Mouse (Mus musculus) E14TG2a.4 (cell line): Measurements from ENCODE around the gene Hnrnpk.

Experiments used
- H3K27me3 ChIP-seq: 2 replicates; pipeline ENCODE4 v1.6.1; 2014; ENCODE audit warnings: low read length, control low read depth; ENCODE audit not compliant: insufficient read depth
- H3K36me3 ChIP-seq: 2 replicates; pipeline ENCODE4 v1.6.1; 2014; ENCODE audit warnings: low read length, control low read depth; ENCODE audit not compliant: insufficient read depth
- H3K4me1 ChIP-seq: replicated peaks from 2 replicates; pipeline ENCODE4 v1.6.1; 2014; ENCODE audit warnings: low read depth, low read length, control low read depth
- H3K4me3 ChIP-seq: replicated peaks from 2 replicates; pipeline ENCODE4 v1.5.1; 2014; ENCODE audit warnings: mild to moderate bottlenecking, low read length
- H3K9me3 ChIP-seq: 2 replicates; pipeline ENCODE4 v1.6.1; 2014; ENCODE audit warnings: low read length, control low read depth
- CTCF ChIP-seq: conservative IDR thresholded peaks from 2 replicates; pipeline ENCODE4 v1.5.1; 2014; ENCODE audit warnings: low read length
- NANOG ChIP-seq: IDR thresholded peaks from 2 replicates; pipeline ENCODE4 v1.6.1; 2014; ENCODE audit warnings: borderline replicate concordance, low read length, mixed read lengths
- POU5F1 ChIP-seq: IDR thresholded peaks from 2 replicates; pipeline ENCODE4 v1.6.1; 2014; ENCODE audit warnings: low read length, borderline replicate concordance

Hnrnpk gene

DNA sequence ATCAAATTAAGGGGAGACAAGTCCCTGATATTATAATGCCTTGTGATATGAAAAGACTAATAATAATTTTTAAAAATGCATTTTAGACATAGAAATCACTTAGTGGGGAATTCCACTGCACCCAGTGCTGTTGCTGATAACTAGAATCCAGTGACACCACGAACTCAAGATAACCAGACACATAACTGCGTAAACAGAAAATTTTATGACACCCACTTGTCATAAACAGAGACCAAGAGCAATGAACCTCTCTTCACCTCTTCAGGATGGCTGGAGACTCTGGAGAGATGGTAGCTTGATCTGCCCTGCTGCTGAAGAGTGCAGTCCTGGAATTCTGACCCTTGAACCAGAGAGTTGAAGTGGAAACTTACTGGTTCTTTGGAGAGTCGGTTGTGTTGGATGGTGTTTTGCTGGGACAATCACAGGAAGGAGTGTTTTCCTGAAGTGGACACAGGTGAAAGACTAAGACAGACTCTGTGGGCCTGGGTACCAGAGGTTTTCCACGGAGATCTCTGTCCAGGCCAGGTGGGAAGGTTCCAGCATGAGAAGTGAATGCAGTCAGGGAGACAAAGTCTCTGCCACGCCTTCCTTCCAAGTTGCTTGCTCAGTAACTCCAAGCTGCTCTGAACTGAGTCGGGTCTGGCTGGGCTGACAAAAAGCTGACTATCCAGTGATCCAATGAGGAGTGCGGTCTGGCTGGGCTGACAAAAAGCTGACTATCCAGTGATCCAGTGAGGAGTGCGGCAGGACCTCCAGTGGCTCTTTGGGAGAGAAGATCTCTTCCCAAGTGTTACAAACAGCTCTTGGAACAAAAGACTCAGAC, 38.6 kb downstream of the Hnrnpk start:
- Histone ChIP-seq H3K4me3 (no peak overlapping the region), H3K36me3 (no peaks in the 10 kb centered on the region), H3K9me3 (no peaks in the 10 kb centered on the region), H3K27me3 (no peaks in the 10 kb centered on the region; the same call in 1 of the 2 replicates), H3K4me1 (peaks cover 28% of the 10 kb centered on the region)
- TF ChIP-seq CTCF (no peak), POU5F1 (no peak), NANOG (no peak)

DNA sequence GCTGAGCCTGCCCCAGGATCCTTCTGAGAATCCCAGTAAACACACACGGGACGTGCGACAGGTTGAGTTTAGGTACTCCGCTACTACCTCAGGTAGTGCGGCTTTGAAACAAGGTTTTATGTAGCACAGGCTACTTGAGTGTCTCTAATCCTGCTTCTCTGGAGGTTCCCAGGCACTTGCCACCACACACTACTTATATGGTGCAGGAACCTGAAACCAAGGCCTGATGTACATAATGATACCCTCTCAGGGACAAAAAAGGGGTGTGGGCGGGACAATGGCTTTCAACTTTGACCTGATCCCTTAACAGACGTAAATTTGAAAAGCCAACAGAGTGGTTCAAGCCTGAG, 43.9 kb downstream of the Hnrnpk start:
- Histone ChIP-seq H3K36me3 (no peaks in the 10 kb centered on the region), H3K4me3 (peak overlapping the region; percentile 60), H3K27me3 (peaks cover 17% of the 10 kb centered on the region), H3K4me1 (peaks cover 9% of the 10 kb centered on the region; the same call in 1 of the 2 replicates), H3K9me3 (no peaks in the 10 kb centered on the region)
- TF ChIP-seq POU5F1 (no peak), CTCF (no peak), NANOG (no peak)

DNA sequence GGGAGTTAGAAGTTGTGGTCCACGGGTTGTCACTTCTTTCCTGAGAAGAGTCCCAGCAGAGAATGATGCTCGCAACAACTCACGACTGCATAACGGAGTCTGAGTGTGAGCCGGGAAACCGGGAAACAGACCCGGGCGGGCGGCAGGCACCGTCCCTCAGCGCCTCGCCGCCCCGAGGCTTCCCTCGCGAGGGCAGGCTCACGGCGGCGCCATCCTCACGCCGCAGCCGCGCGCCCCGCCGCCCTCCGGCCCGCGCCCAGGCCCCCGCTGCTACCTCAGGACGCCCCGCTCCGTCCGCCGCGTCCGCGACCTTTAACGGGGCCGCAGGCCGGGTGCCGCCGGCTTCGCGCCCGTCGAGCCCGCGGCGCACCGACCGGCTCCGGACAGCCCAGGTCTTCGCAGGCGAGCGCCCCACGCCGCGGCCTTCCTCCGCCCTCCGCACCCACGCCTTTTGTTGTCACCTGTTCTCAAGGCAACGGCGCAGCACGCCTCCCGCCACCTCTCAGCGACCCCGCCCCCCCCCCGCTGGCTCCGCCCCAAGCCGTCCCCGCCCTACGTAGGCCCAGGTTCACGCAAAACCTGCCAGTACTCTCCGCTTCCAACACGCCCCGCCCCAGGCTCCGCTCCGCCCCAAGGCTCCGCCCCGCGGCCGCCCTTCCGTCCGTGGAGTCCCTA, 44.4 kb downstream of the Hnrnpk start, which contains the start of gene Kif27:
Gene Kif27, minus strand, starts transcription at position 494 of the 675 bp plus-strand sequence.
- peaks cover 9% of the 10 kb centered on the region; the same call in 1 of the 2 replicates for H3K4me1 ChIP-seq
- TF ChIP-seq NANOG (no peak), POU5F1 (no peak), CTCF (no peak)
- peak within 1 kb of the TSS; percentile 77 for H3K4me3 ChIP-seq
- peaks cover 17% of the 10 kb centered on the region for H3K27me3 ChIP-seq
- H3K9me3 ChIP-seq: no peaks in the 10 kb centered on the region
- H3K36me3 ChIP-seq: no peaks in the 10 kb centered on the region

DNA sequence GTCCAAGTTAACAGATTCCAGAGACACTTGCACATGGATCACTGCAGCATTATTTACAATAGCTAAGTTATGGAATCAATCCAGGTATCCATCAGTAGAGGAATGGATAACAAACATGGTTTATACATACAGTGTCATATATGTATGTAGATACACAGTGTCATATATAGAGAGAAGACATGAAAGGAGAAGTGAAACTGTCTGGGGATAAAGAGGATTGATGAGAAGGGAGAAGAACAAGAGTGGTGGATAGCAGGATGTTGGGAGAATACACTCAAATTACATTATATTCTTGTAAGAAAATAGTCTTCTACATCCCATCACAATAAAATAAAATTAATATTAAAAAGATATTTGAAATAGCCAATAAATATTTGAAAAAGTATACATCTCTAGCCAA, 50.1 kb downstream of the Hnrnpk start:
- no peaks in the 10 kb centered on the region for H3K4me1 ChIP-seq
- H3K9me3 ChIP-seq: no peaks in the 10 kb centered on the region
- TF ChIP-seq POU5F1 (no peak), NANOG (no peak), CTCF (no peak)
- H3K27me3 ChIP-seq: peaks cover 15% of the 10 kb centered on the region
- no peak overlapping the region for H3K4me3 ChIP-seq
- H3K36me3 ChIP-seq: no peaks in the 10 kb centered on the region

DNA sequence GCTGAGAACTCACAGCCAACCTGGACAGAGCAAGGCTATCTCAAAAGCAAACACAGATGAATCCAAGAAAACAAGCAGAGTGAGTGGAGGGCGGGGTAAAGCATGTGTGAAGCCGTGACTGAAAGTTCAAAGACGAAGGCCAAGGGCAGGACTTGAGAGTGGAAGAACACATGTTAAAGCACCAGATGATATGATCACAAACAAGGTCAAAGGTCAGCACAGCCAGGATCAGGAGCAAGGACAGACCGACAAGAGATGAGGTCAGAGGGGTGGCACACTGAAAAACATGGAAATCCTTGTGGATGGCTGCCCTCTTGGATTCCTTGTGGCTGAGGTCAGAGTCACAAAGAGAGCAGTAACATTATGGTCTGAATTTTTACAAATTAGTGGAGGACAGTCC, 52.5 kb downstream of the Hnrnpk start:
- Histone ChIP-seq H3K9me3 (no peaks in the 10 kb centered on the region), H3K4me1 (no peaks in the 10 kb centered on the region), H3K36me3 (no peaks in the 10 kb centered on the region), H3K27me3 (peaks cover 3% of the 10 kb centered on the region; the same call in 1 of the 2 replicates), H3K4me3 (no peak overlapping the region)
- TF ChIP-seq POU5F1 (no peak), CTCF (no peak), NANOG (no peak)

DNA sequence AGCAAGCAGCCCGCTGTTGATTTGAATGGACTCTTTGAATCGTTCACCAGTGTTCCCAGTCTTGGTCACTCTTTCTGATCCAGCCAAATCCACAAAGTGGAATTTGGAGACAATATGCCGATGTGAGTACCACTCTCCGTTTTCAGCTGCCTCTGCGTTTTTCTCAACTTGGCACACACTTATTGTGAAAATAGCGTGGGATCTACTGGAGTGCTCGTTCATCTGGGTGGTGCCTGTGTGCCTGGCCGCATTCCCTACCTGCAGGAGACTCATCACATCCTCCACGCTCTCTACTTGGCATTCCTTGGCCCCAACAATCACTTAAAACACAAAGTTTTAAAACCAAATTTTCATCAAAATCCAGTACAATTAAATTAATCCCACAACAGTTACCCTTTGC, 58.6 kb downstream of the Hnrnpk start:
- H3K27me3 ChIP-seq: no peaks in the 10 kb centered on the region
- no peaks in the 10 kb centered on the region for H3K4me1 ChIP-seq
- TF ChIP-seq POU5F1: no peak
- no peak for TF ChIP-seq CTCF
- TF ChIP-seq NANOG: no peak
- H3K9me3 ChIP-seq: no peaks in the 10 kb centered on the region
- H3K4me3 ChIP-seq: no peak overlapping the region
- no peaks in the 10 kb centered on the region for H3K36me3 ChIP-seq
